Mouse (Mus musculus) embryonic stem cell, embryonic (primary cell): ENCODE data around the gene Kcng4.

ENCODE experiments used
- CTCF ChIA-PET, 4 experiments: fragments of 300-600 bp in 2 of 4; fragments of 350-600 bp in 2 of 4; sonication (Branson Sonifier 250); formaldehyde crosslinking; loops; one replicate each; lab custom pipeline; 2022; ENCODE audit warnings: inconsistent platforms in 2 of 4; lab: Charles Lee
- POLR2A ChIA-PET, 4 experiments: fragments of 300-600 bp in 2 of 4; fragments of 350-600 bp in 2 of 4; sonication (Branson Sonifier 250); formaldehyde crosslinking; loops; one replicate each; lab custom pipeline; 2022; ENCODE audit warnings: antibody characterized with exemption in 4 of 4, inconsistent platforms in 1 of 4; lab: Charles Lee

The Kcng4 gene

GRCm38 (mm10) chr8:119627613-119628359 lies 7.7 kb downstream of the Kcng4 start:
- ChIA-PET POLR2A (interaction anchor here in 3 of 4 experiments (0.6 to 2.3 kb wide), 9 partner anchors 9 to 1866 kb away, joined by 3 to 10 read pairs (median 4); partner anchors contain the start of genes Mbtps1 (in 2 of the 3), Slc38a8 (in 1 of the 3) and Taf1c (in 1 of the 3)), CTCF (interaction anchor here (0.6 to 2.3 kb wide), 12 partner anchors 11 to 1610 kb away, joined by 3 to 13 read pairs (median 3); no protein-coding TSS in a partner anchor)

- POLR2A ChIA-PET: interaction anchor here in 3 of 4 experiments (0.6 to 2.3 kb wide), 5 partner anchors 9 to 1866 kb away, joined by 3 to 10 read pairs (median 4); partner anchors contain the start of genes Mbtps1 (in 2 of the 3) and Taf1c (in 1 of the 3)
- CTCF ChIA-PET: interaction anchor here in 2 of 4 experiments (1.2 to 2.3 kb wide), 3 partner anchors 49 to 213 kb away, joined by 3 to 13 read pairs (median 4); no protein-coding TSS in a partner anchor
Observed at GRCm38 (mm10) chr8:119627199-119627598, 8.3 kb downstream of the Kcng4 start.

- CTCF ChIA-PET: interaction anchor here (0.6 to 1.5 kb wide), 11 partner anchors 11 to 388 kb away, joined by 3 to 9 read pairs (median 3); no protein-coding TSS in a partner anchor
- POLR2A ChIA-PET: interaction anchor here in 3 of 4 experiments (0.6 to 2.1 kb wide), 7 partner anchors 10 to 68 kb away, joined by 3 to 11 read pairs (median 4); partner anchors contain the start of genes Mbtps1 (in 2 of the 3) and Kcng4 (in 1 of the 3)
Observed at GRCm38 (mm10) chr8:119625788-119626187, 9.7 kb downstream of the Kcng4 start.

GRCm38 (mm10) chr8:119624916-119625315 lies 10.6 kb downstream of the Kcng4 start:
- POLR2A ChIA-PET: interaction anchor here in 3 of 4 experiments (0.8 to 2.1 kb wide), 8 partner anchors 8 to 66 kb away, joined by 3 to 11 read pairs (median 4); partner anchors contain the start of genes Kcng4 (in 1 of the 3) and Mbtps1 (in 1 of the 3)
- CTCF ChIA-PET: interaction anchor here in 3 of 4 experiments (0.8 to 1.5 kb wide), 7 partner anchors 45 to 240 kb away, joined by 3 to 5 read pairs (median 3); no protein-coding TSS in a partner anchor

- CTCF ChIA-PET: interaction anchor here in 2 of 4 experiments (0.6 to 1.5 kb wide), 4 partner anchors 32 to 211 kb away, joined by 3 read pairs; no protein-coding TSS in a partner anchor
Observed at GRCm38 (mm10) chr8:119623744-119624143, 11.7 kb downstream of the Kcng4 start.

GRCm38 (mm10) chr8:119623061-119623460 lies 12.4 kb downstream of the Kcng4 start:
- ChIA-PET POLR2A (interaction anchor here (0.6 to 1.9 kb wide), 11 partner anchors 9 to 1731 kb away, joined by 3 to 17 read pairs (median 4); partner anchors contain the start of genes Mbtps1 (in 2 of the 4) and Kcng4 (in 1 of the 4)), CTCF (interaction anchor here (0.5 to 0.7 kb wide), 6 partner anchors 9 to 508 kb away, joined by 3 to 8 read pairs (median 4); no protein-coding TSS in a partner anchor)

More at GRCm38 (mm10) chr8:119623744-119624143, 11.7 kb downstream of the Kcng4 start:
- POLR2A ChIA-PET: interaction anchor here in 3 of 4 experiments (0.7 to 1.9 kb wide), 6 partner anchors 8 to 1732 kb away, joined by 3 to 16 read pairs (median 4); no protein-coding TSS in a partner anchor

GRCm38 (mm10) chr8:119622555-119622954 lies 12.9 kb downstream of the Kcng4 start:
- POLR2A ChIA-PET: interaction anchor here in 3 of 4 experiments (0.6 to 1.9 kb wide), 8 partner anchors 9 to 198 kb away, joined by 3 to 17 read pairs (median 4); partner anchors contain the start of genes Mbtps1 (in 2 of the 3) and Kcng4 (in 1 of the 3)

GRCm38 (mm10) chr8:119620848-119621465 lies 14.5 kb downstream of the Kcng4 start:
- POLR2A ChIA-PET: interaction anchor here in 3 of 4 experiments (0.5 to 2.1 kb wide), 17 partner anchors 9 to 156 kb away, joined by 3 to 12 read pairs (median 3); partner anchors contain the start of genes Mbtps1 (in 2 of the 3) and Taf1c (in 1 of the 3)
- CTCF ChIA-PET: interaction anchor here in 3 of 4 experiments (0.5 to 1.5 kb wide), 7 partner anchors 16 to 624 kb away, joined by 3 to 4 read pairs (median 3); partner anchors contain the start of gene Taf1c (in 1 of the 3)

More at GRCm38 (mm10) chr8:119622555-119622954, 12.9 kb downstream of the Kcng4 start:
- CTCF ChIA-PET: interaction anchor here in 3 of 4 experiments (0.6 to 0.7 kb wide), 5 partner anchors 8 to 274 kb away, joined by 3 to 8 read pairs (median 4); no protein-coding TSS in a partner anchor

GRCm38 (mm10) chr8:119620116-119620840 lies 15.2 kb downstream of the Kcng4 start:
- ChIA-PET POLR2A (interaction anchor here in 3 of 4 experiments (0.7 to 2.1 kb wide), 11 partner anchors 9 to 97 kb away, joined by 3 to 12 read pairs (median 5); partner anchors contain the start of genes Mbtps1 (in 1 of the 3) and Taf1c (in 1 of the 3)), CTCF (interaction anchor here in 1 of 4 experiments (0.8 to 1.7 kb wide), 3 partner anchors 14 to 551 kb away, joined by 3 to 7 read pairs (median 3); partner anchors contain the start of gene Taf1c)

GRCm38 (mm10) chr8:119618887-119619286 lies 16.6 kb downstream of the Kcng4 start:
- CTCF ChIA-PET: interaction anchor here in 3 of 4 experiments (0.5 to 1.7 kb wide), 5 partner anchors 10 to 550 kb away, joined by 3 to 14 read pairs (median 3); partner anchors contain the start of gene Taf1c (in 1 of the 3)
- POLR2A ChIA-PET: interaction anchor here in 2 of 4 experiments (0.9 to 1.8 kb wide), 5 partner anchors 9 to 60 kb away, joined by 3 to 6 read pairs (median 4); partner anchors contain the start of genes Mbtps1 (in 1 of the 2) and Taf1c (in 1 of the 2)

- CTCF ChIA-PET: interaction anchor here in 1 of 4 experiments (1.8 kb wide), 1 partner anchor 12 kb away, joined by 9 read pairs; the partner anchor contains the start of gene Taf1c
- POLR2A ChIA-PET: interaction anchor here in 2 of 4 experiments (0.6 to 1.8 kb wide), 3 partner anchors 12 to 59 kb away, joined by 4 to 6 read pairs (median 4); partner anchors contain the start of genes Mbtps1 (in 1 of the 2) and Taf1c (in 1 of the 2)
Observed at GRCm38 (mm10) chr8:119617586-119617985, 17.9 kb downstream of the Kcng4 start.

- CTCF ChIA-PET: interaction anchor here in 2 of 4 experiments (0.9 to 2.0 kb wide), 5 partner anchors 11 to 60 kb away, joined by 3 to 9 read pairs (median 7); partner anchors contain the start of gene Taf1c (in 1 of the 2)
- POLR2A ChIA-PET: interaction anchor here in 3 of 4 experiments (0.6 to 2.8 kb wide), 8 partner anchors 9 to 58 kb away, joined by 3 to 11 read pairs (median 3); partner anchors contain the start of genes Mbtps1 (in 2 of the 3) and Taf1c (in 2 of the 3)
Observed at GRCm38 (mm10) chr8:119616811-119617210, 18.7 kb downstream of the Kcng4 start.

- CTCF ChIA-PET: interaction anchor here in 3 of 4 experiments (0.9 to 2.0 kb wide), 7 partner anchors 11 to 203 kb away, joined by 3 to 10 read pairs (median 7); partner anchors contain the start of gene Taf1c (in 2 of the 3)
- POLR2A ChIA-PET: interaction anchor here in 3 of 4 experiments (0.6 to 2.8 kb wide), 11 partner anchors 9 to 58 kb away, joined by 3 to 11 read pairs (median 3); partner anchors contain the start of genes Mbtps1 (in 2 of the 3) and Taf1c (in 2 of the 3)
Observed at GRCm38 (mm10) chr8:119616358-119616757, 19.1 kb downstream of the Kcng4 start.

- POLR2A ChIA-PET: interaction anchor here in 3 of 4 experiments (1.1 to 2.8 kb wide), 4 partner anchors 10 to 56 kb away, joined by 3 to 11 read pairs (median 6); partner anchors contain the start of genes Mbtps1 (in 1 of the 3) and Taf1c (in 1 of the 3)
- CTCF ChIA-PET: interaction anchor here in 2 of 4 experiments (1.0 to 2.0 kb wide), 7 partner anchors 9 to 202 kb away, joined by 3 to 10 read pairs (median 7); partner anchors contain the start of gene Taf1c (in 2 of the 2)
Observed at GRCm38 (mm10) chr8:119615096-119615495, 20.4 kb downstream of the Kcng4 start.

- ChIA-PET CTCF (no interaction called here), POLR2A (interaction anchor here in 2 of 4 experiments (0.5 to 1.2 kb wide), 4 partner anchors 20 to 151 kb away, joined by 3 to 4 read pairs (median 3); partner anchors contain the start of gene Mbtps1 (in 1 of the 2))
Observed at GRCm38 (mm10) chr8:119612471-119612870, 23.0 kb downstream of the Kcng4 start, which contains the start of gene Adad2. TSS of gene Adad2 (plus strand) at chr8:119612747.
